11 mouse cellular contexts compared by ENCODE assay signal in the genomic region with DNA sequence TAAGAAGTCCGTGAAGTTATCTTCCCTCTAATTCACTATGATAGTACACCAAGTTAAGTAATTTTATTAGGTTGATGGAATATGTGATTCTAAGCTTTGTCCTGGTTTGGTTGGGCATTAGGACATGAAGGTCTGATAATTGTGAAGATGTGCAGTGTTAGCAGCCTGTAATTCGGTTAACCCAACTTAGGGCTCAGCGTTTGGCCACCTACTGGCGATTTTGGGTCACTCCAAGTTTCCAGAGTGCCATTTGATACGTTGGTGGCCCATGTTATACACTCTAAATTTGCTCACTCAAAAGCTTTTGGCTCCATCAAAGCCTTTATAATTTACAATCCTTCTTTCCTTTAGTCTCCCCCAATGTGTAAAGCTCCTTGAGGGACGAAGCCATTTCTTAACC. TPM values are rescaled to one million over a fixed set of nuclear protein-coding genes. Genes with fewer than 3 reads are reported as not detected.
DNase-seq lines count a peak whose midpoint lies in the region; ATAC-seq and TF ChIP-seq lines count a peak whose summit lies in the region.
"Had no signal": no experiment of that assay in that cellular context is flagged by ENCODE, and none has a peak within 500 bp of the region (broad histone marks: within the 10 kb centered on the region; RNA-seq: fewer than 3 reads in every experiment).

No protein-coding gene starts in this region.

- no peaks in the 10 kb centered on the region for H3K36me3 ChIP-seq in embryonic facial prominence, embryonic 10.5 days (replicated peaks)
- H3K36me3 ChIP-seq: forebrain, embryonic 15.5 days; heart, embryonic 15.5 days had no signal

- H3K4me3 ChIP-seq in left cerebral cortex, adult 2 months, result peak overlapping the region; percentile 85; the same call in 1 of the 2 replicates
- H3K4me3 ChIP-seq in cerebellum, adult 2 months (replicated peaks; ENCODE audit: insufficient read depth, low read depth, low read length), result peak overlapping the region; percentile 56
- no peak overlapping the region for H3K4me3 ChIP-seq in embryonic facial prominence, embryonic 10.5 days
- H3K4me3 ChIP-seq: heart, embryonic 15.5 days had no signal

- no peaks in the 10 kb centered on the region for H3K9me3 ChIP-seq in embryonic facial prominence, embryonic 10.5 days
- H3K9me3 ChIP-seq: forebrain, embryonic 15.5 days; heart, embryonic 15.5 days had no signal

- TF ChIP-seq CTCF in left cerebral cortex, adult 2 months (IDR thresholded peaks at IDR 0.05), result peak; percentile 47
- TF ChIP-seq CTCF in cerebellum, adult 2 months (IDR thresholded peaks at IDR 0.05; ENCODE audit: borderline replicate concordance, insufficient read depth, low read depth, low read length), result peak; percentile 57; the same call in 1 of the 2 replicates

- no peaks in the 10 kb centered on the region for H3K27me3 ChIP-seq in cerebellum, adult 2 months (ENCODE audit: control insufficient read depth, insufficient read depth, low read length)
- peaks cover 51% of the 10 kb centered on the region for H3K27me3 ChIP-seq in embryonic facial prominence, embryonic 10.5 days (replicated peaks; ENCODE audit: low read depth, poor library complexity, severe bottlenecking)

- ATAC-seq in inflammation-experienced regulatory T-cells, adult 6 months, result no peak
- ATAC-seq in monocyte, adult 5-6 weeks (replicated peaks; ENCODE audit: insufficient number of reproducible peaks, low FRiP score, low TSS enrichment, poor library complexity, severe bottlenecking), result no peak
- ATAC-seq: forebrain, embryonic 15.5 days had no signal

- H3K4me1 ChIP-seq in cerebellum, adult 2 months (ENCODE audit: control insufficient read depth, insufficient read depth, low read length), result peaks cover 5% of the 10 kb centered on the region; the same call in 1 of the 2 replicates
- H3K4me1 ChIP-seq in embryonic facial prominence, embryonic 10.5 days, result peaks cover 13% of the 10 kb centered on the region; the same call in 1 of the 2 replicates

- H3K27ac ChIP-seq in left cerebral cortex, adult 2 months, result no peak overlapping the region
- no peak overlapping the region; the same call in 1 of the 2 replicates for H3K27ac ChIP-seq in cerebellum, adult 2 months (ENCODE audit: insufficient read depth, low read length)
- H3K27ac ChIP-seq in embryonic facial prominence, embryonic 10.5 days (replicated peaks), result no peak overlapping the region
- H3K27ac ChIP-seq: forebrain, embryonic 15.5 days; heart, embryonic 15.5 days had no signal

- WGBS in cerebellum, adult 2 months, result 20% methylated on average over 6 of the region's 6 CpGs
- WGBS in embryonic facial prominence, embryonic 10.5 days, result 43% methylated on average over 6 of the region's 6 CpGs

- intact Hi-C loops in left cerebral cortex, adult 2 months (cut with DNase I), result loop anchor here (5.0 to 10.0 kb wide), 4 partner anchors 63 to 659 kb away; no protein-coding TSS in a partner anchor
- intact Hi-C loops in left cerebral cortex, postnatal 14 days (cut with DNase I), result loop anchor here (5.0 kb wide), 2 partner anchors 113 to 337 kb away; no protein-coding TSS in a partner anchor

- no peak for TF ChIP-seq POLR2A in cerebellum, adult 2 months (IDR thresholded peaks at IDR 0.05; ENCODE audit: borderline replicate concordance, insufficient read depth, low read length)

- DNase-seq in left cerebral cortex, adult 2 months (ENCODE audit: extremely low spot score in 1 of 2, low spot score in 2 of 2), result no peak
- no peak for DNase-seq in left cerebral cortex, postnatal 14 days (ENCODE audit: low spot score in 2 of 2)
- DNase-seq in cerebellum, adult 2 months, result peak; percentile 59 to 69
- peak; percentile 28 for DNase-seq in embryonic facial prominence, embryonic 10.5 days (ENCODE audit: low spot score)
- DNase-seq in neural tube, embryonic 10.5 days (ENCODE audit: extremely low spot score, low spot score), result peak; percentile 15
- DNase-seq: lung, postnatal 36 days; right cerebral cortex, postnatal 14 days had no signal

RNA-seq across cellular contexts. Expression of gene Lin7a, which starts 2.4 kb away (rescaled TPM):
- 10 to 100 TPM; 57.8 to 59.6 TPM for total RNA-seq in left cerebral cortex, adult 2 months (2021)
- total RNA-seq in left cerebral cortex, postnatal 14 days (2021), result 10 to 100 TPM; 67.7 to 77.9 TPM
- 49.4 and 60.7 TPM in 2 replicates for polyA plus RNA-seq in cerebellum, adult 2 months (2012; rRNA removed)
- 1.4 and 2.0 TPM in 2 replicates for polyA plus RNA-seq in embryonic facial prominence, embryonic 10.5 days (2016; fragmentation: Nextera tagmentation; extraction: Ambion mirVana)
- polyA plus RNA-seq in inflammation-experienced regulatory T-cells, adult 6 months (2017; shearing (Covaris generic)), result under 1 TPM in 1 of 3 experiments, not detected in 2; 0.13 TPM
- not detected in 3 replicates for total RNA-seq in monocyte, adult 5-6 weeks (2017)

Comparison
In these comparisons a context has a peak if more than half of its experiments do, and no peak if none do; other contexts are left out.
1. DNase-seq: peak in cerebellum, adult 2 months (2 of 2), embryonic facial prominence, embryonic 10.5 days (single experiment) and neural tube, embryonic 10.5 days (single experiment); none in left cerebral cortex, adult 2 months (0 of 2) and left cerebral cortex, postnatal 14 days (0 of 2).
2. RNA of gene Lin7a, which starts 2.4 kb away (total RNA-seq): 67.7 to 77.9 TPM in left cerebral cortex, postnatal 14 days and 57.8 to 59.6 TPM in left cerebral cortex, adult 2 months; not detected in monocyte, adult 5-6 weeks; every median in the first group is over 10 times any median in the second.